Mouse (Mus musculus): ENCODE data around the gene Nasp.

Gene Nasp

DNA sequence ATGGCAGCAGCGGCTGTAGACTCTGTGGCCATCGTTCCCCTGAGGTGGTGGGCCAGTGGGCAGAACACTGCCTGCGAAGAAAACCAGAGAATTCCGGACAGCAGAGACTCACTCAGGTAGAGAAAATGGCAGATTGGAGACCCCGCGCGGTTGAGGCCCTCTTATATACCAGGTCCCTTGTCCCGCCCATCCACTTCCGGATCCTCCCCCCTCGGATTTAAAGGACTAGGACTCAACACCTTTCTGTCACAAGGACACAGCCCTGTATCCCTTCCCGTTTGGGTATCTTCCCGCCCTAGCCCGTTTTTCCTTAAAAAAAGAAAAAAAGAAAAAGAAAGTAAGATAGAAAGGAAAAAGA is 403 bp downstream of the Nasp start:
- peak; percentile 91 to 94 for DNase-seq

DNA sequence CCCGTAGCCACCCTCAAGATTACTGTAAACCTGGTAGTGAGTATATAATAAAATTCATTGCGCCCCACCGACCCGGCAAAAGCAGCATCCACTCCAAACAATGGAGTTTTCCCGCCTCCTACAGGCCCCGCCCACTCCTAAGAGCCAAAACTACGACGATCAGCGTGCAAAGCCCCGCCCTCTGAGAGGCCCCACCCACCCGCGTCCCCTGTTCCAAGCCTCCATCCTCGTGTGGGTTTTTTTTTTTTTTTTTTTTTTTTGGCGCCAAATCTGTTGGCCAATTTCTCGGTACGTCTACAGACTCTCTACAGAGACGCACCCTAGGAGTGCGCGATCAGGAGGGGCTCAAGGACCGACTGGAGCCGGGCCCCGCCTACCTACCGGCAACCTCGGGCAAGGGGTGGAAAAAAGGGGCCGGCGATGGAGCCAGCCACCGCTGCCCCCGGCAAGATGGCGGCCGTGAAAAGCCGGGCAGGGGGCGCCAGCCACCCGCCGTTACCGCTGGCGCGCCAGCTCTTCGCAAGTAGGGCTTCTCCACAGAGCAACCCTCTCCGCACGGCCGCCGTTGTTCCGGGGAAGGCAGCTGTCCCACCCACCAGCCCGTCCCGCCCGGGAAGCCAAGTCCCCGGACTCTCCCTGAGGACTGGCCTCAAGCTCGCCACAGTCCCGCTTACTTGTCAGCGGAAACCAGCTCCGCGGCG is 933 bp downstream of the Nasp start:
- DNase-seq = peak; percentile 84 to 86

DNA sequence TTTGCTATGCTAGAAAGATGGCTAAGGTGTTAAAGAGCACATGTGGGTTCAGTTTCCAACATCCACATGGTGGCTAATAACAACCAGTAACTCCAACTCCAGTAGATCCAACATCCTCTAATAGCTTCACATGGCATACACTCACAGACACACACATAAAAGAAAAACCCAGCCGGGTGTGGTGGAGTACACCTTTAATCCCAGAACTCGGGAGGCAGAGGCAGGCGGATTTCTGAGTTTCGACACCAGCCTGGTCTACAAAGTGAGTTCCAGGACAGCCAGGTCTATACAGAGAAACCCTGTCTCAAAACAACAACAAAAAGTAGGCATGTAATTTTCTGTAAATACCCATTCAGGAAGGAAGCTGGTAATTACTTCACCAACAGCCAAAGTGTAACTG is 2.9 kb downstream of the Nasp start:
- DNase-seq = no peak

DNA sequence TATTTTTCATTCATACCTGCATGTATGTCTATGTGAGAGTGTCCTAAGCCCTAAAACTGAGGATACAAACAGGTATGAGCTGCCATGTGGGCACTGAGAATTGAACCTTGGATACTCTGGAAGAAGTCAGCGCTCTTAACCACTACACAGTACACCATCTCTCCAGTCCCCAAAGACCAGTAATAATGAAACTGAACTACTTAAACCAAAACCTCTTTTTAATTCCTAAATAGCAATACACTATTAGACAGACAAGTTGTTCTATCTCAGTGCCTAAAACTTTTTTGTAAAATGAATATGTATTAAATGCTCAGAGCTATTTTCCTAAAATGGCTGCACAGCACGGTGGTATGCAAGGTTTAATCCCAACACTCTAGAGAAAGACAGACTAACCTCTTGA is 12.5 kb downstream of the Nasp start:
- DNase-seq = no peak

DNA sequence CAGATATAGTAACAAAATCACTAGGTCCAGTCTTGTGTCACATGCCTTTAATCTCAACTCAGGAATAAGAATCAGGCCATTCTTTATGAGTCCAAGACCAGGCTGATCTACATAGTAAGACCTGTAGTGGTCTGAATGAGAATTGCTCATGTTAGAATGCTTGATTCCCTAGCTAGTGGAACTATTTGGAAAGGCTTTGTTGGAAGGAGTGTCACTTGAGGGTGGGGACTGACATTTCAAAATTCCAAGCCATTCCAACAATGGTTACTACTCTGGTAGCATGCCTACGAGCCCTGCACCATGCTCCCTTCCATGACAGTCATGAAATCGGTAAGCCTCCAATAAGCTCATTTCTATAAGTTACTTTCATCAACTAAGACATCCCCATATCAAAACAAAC is 15.1 kb downstream of the Nasp start:
- DNase-seq = no peak

DNA sequence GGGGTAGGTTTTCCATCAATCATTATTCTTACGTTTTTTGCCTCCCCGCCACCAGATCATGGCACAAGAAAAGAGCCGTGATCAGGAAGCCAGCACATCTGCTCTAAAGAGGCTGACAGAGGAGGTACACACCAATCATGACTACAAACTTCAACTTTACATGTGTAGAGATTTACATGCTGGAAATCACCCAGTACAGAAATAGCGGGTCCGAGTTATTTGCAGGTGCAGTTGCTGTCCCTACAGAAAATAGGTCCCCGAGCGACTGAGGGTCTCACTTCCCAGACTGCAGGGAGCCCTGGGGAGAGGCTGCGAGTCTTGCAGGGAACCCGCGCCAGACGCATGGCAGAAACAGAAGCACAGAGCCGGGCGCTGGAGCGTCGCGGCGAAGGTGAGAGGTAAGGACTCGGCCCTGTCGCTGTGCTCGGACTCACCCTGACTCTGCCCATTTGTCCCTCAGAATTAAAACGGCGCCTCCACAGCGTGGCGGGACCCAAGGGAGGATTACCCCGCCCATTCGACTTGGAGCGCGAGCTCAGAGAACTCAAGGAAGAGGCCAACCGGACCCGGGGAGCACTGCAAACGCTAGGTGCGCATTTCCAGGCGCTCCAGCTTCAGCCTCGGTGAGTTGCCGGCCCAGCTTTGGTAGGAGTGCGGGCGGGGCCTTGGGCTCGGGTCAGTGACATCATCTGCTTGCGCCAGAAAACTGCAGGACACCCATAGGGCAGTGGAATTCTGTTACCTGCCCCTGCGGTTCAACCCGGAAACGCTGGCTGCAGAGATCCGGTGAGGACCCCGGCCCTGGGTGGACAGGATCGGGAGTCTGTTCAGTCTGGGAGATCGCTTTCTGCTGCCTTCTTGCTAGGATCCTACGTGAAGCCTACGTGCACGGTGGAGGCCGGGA is 30.5 kb downstream of the Nasp start:
- DNase-seq = peak; percentile 91 to 92

DNA sequence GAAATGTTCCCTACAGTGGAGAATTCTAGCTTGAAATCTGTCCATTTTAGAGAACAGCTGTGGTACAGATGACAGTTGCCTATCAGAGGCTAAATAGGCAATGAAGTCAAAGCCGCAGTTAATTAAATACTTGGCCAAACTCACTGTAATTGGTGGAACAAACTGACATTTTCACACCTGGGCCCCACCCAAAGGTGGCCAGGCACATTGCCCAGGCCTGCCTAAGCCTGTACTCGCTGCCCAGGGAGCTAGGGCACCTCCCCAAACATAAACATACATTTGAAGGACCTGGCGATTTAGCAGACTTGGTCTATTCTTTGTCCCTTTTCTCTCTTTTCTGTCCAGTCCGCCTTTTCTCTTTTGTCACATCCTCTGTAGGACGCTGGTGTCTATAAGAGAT is 31.4 kb downstream of the Nasp start, which contains the start of gene Ccdc17:
Gene Ccdc17 (plus strand): TSS at position 276 of the 400 bp plus-strand sequence.
- peak in 1 of 2 experiments; percentile 5 for DNase-seq

DNA sequence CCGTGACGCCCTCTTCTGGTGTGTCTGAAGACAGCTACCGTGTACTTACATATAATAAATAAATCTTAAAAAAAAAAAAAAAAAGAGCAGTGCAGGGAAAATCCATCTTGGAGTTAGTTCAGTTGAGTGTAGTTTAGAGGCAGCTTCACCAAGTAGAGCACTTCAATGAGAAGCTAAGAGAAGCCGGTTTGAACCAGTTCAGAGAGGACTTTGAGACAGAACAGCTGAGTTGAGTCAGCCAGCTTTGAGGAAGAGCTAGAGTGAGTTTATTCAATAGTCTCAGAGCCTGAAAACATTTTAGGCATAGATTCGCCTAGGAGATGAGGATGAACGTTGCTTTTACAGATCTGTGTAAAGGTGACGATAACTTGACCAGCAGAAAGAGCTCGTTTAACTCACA is 31.9 kb downstream of the Nasp start:
- no peak for DNase-seq

DNA sequence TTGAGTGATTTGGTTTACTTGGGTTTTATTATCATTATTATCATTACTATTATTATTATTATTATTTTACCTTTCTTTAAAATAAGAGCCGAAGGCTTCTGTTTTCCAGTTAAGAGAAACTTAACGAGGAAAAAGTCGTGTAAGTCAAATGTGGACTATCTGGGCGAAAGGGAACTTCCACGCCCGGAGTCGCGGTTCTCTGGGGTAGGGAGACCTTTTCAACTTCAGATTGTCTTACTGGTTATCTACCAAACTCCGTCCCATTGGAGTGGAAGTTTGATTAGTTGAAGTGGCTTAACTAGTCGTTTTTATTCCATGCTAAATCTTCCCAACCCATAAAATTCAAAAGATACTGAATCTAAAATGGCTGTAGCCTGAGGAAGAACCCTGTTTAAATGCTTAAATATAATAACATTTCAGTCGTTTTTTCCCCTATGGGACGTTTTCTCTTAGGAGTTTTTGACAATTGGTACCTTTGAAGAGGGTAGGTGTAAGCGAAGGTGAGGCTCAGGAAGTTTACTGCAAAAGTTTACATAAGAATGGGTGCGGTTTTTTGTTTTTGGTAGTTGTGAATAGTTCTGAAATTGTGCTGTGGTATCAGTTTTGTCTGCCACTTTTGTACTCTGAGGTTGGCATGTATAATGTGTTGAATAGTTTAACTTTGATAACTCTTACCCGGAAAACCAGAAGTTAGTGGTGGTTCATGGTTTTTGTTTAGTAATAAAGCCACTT is 69.4 kb downstream of the Nasp start:
- DNase-seq = no peak

DNA sequence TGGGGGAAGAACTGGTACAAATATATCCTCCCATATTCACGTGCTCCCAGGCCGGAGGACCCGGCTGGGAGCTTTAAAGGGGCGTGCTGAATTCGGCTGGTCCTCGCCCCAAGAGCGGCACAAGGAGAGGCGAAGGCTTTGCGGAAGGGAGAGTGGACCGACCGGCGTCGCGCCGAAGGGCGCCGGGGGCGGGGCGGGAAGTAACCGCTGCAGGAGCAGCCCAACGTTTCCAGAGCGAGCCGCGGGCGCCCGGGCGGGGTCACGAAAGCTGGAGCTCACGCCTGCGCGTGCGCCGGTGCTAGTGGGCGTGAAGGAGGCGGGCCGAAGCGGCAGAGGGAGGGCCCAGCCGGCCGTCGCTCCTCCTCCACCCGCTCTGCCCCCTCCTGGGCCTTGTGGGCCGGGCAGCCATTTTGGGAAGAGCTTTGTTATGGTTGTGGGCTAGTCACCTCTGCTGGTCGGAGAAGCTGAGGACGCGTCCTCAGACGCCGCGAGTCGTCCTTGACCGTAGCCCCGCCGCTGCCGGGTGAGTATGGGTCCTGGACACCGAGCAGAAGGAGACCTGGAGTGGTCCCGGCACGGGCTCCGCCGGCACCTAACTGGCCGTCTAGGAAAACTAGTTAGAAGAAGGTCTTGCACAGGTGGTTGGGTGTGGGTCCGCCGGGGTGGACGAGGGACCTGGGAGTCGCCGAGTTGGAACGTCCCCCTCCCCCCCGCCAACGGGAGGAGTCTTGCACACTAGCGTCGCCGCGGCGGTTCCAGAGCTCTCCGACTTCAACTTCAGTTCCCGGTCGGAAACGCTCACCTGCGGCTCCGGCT is 70.2 kb downstream of the Nasp start, which contains the start of gene Gpbp1l1:
Gene Gpbp1l1 (plus strand): TSS at position 353 of the 816 bp plus-strand sequence.
- DNase-seq = peak; percentile 99

DNA sequence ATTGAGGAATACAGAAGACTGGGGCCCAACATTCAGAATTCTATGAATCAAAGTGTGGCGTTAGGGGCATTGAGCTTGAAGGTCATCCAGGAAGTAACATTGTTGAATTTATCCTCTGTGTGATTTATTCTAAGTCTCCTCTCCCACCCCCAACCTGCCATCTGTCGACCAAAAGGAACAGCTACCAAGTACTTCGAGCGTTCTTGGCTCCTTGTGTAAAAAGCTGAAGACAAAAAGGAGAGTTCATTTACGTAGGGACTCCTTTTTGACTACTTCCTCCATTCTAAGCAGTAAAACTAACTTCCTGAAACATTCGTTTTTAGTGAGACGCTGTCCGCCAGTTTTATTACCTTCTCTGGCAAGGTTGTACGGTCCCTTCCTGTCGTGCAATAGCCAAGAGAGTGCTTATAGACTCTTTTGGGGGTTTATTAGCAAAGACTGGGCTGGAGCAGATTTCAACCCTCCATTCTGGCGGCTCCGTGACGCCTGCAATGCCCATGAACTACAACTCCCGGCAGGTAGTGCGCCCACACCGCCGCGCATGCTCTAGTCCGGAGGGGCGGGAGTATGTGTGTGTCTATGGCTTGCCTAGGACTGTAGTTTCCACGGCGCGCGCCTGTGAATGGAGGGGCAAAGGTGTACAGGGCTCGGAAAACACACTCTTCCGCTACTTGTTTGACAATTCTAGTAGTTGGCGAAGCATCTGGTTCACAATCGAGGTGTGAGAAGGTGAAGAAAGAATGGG is 71.0 kb downstream of the Nasp start:
- peak; percentile 95 to 96 for DNase-seq

DNA sequence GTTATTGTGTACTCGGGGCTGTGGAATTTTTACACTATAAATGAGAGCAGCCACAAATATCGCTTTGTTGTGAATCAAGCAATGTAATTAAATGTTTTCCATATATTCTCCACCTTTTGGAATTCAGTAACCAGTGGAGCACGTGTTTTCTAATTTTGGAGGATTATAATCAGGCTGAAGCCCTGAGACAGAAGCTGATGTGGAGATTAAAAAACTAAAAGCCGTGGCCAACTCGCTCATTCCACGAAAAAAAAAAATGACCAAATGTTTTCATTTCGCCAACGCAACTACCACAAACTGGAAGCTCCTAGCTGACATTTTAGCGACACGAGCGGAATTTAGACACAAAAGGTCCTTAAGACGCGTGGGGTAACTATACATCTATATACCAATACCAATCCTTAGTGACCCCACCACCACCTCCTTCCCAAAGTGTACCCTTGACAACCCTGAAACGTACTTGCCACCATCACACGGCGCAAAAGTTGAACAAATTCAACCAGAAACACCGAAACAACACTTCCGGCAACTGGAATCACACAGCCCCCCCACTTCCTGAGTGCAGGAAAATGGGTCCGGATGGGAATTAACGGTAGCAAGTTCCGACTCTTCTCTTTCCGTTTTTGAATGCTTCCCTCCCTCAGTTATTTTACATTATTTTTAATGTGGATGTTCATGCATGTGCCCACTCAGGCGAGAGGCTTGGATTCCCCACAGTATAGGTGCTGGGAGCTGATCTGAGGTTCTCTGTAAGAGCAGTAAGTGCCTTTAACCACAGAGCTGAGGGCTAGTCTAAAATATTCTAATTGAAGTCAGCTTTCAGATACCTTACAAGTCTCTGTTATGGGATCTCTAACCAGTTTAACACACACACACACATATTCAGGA is 72.1 kb downstream of the Nasp start, which contains the start of gene Tmem69:
Gene Tmem69 (minus strand): TSS at position 524 of the 888 bp plus-strand sequence.
- DNase-seq = peak; percentile 74 to 87

DNA sequence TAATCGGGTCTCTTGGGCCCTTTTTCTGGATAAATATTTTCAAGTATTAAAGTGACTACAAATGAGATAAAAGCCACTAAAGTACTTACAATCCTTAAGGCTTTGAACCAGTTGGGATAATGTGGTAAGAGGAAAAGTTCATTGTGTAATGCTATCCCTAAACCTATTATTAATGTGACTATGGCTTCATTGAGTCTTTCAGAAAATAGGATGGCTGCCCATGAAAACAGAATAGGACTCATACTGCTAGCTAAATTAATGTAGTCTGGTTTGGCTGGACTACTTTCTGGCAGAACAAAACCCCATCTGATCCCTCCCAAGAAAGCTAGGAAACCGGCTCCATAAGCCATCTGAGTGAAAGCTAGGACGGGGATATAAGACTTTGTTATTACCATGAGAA is 74.7 kb downstream of the Nasp start:
- DNase-seq = no peak

Data from lung, postnatal 4 days (tissue).